14 mouse cellular contexts compared by ENCODE assay signal in genomic region chr6:139957531-139958241, GRCm38 (mm10).
DNase-seq lines count a peak whose midpoint lies in the region; ATAC-seq lines count a peak whose summit lies in the region.
"Had no signal": no experiment of that assay in that cellular context is flagged by ENCODE, and none has a peak within 500 bp of the region (broad histone marks: within the 10 kb centered on the region; RNA-seq: fewer than 3 reads in every experiment).

No protein-coding gene starts in this region.

- no peak overlapping the region for H3K4me3 ChIP-seq in midbrain, embryonic 15.5 days
- H3K4me3 ChIP-seq: limb, embryonic 13.5 days had no signal

- no peak overlapping the region for H3K4me2 ChIP-seq in midbrain, embryonic 15.5 days
- H3K4me2 ChIP-seq: hindbrain, embryonic 14.5 days; limb, embryonic 13.5 days had no signal

- H3K9ac ChIP-seq in midbrain, embryonic 15.5 days = no peak overlapping the region
- H3K9ac ChIP-seq: hindbrain, embryonic 14.5 days; limb, embryonic 13.5 days had no signal

- no peak for DNase-seq in frontal cortex, postnatal 25 days (ENCODE audit: low spot score in 2 of 2)
- peak; percentile 36 for DNase-seq in layer of hippocampus, adult 9-11 months
- no peak for DNase-seq in layer of hippocampus, postnatal 36 days
- DNase-seq in ovary, postnatal 14 days (ENCODE audit: low spot score) = peak; percentile 9
- DNase-seq in ovary, postnatal 36 days (ENCODE audit: low spot score) = no peak
- DNase-seq in adrenal gland, postnatal 36 days = peak; percentile 29 to 51
- DNase-seq: cerebellum, adult 2 months; gastrocnemius, postnatal 36 days; heart, postnatal 10 days had no signal

- H3K9me3 ChIP-seq in midbrain, embryonic 15.5 days = no peaks in the 10 kb centered on the region
- H3K9me3 ChIP-seq: limb, embryonic 13.5 days had no signal

- WGBS in midbrain, embryonic 15.5 days = 74% methylated on average over 7 of the region's 7 CpGs

- peak; percentile 73 for ATAC-seq in frontal cortex, adult (ENCODE audit: low TSS enrichment)
- ATAC-seq in midbrain, embryonic 15.5 days (replicated peaks) = no peak
- ATAC-seq: intestine, embryonic 16.5 days had no signal

- no peak overlapping the region for H3K27ac ChIP-seq in midbrain, embryonic 15.5 days
- H3K27ac ChIP-seq: hindbrain, embryonic 14.5 days; limb, embryonic 13.5 days had no signal

- no peaks in the 10 kb centered on the region for H3K27me3 ChIP-seq in midbrain, embryonic 15.5 days (replicated peaks)
- H3K27me3 ChIP-seq: limb, embryonic 13.5 days had no signal

- no peaks in the 10 kb centered on the region for H3K36me3 ChIP-seq in midbrain, embryonic 15.5 days (replicated peaks)
- H3K36me3 ChIP-seq: limb, embryonic 13.5 days had no signal

- no peaks in the 10 kb centered on the region for H3K4me1 ChIP-seq in midbrain, embryonic 15.5 days
- H3K4me1 ChIP-seq: limb, embryonic 13.5 days had no signal

Comparison
In these comparisons a context has a peak if more than half of its experiments do, and no peak if none do; other contexts are left out.
1. DNase-seq: peak in layer of hippocampus, adult 9-11 months (single experiment), ovary, postnatal 14 days (single experiment) and adrenal gland, postnatal 36 days (2 of 2); none in frontal cortex, postnatal 25 days (0 of 2), layer of hippocampus, postnatal 36 days (0 of 2) and ovary, postnatal 36 days (single experiment).